Mouse (Mus musculus) hindbrain, embryonic 11.5 days (tissue): Measurements from ENCODE around the gene Pcsk5. TPM values are rescaled to one million over a fixed set of nuclear protein-coding genes. Genes with fewer than 3 reads are reported as not detected.

Experiments used
- ATAC-seq: fragments of 200-750 bp; cut with Nextera tagmentation; 2 replicates; pipeline ENCODE4 v1.8.0; 2017; ENCODE audit warnings: mild to moderate bottlenecking, moderate TSS enrichment, moderate library complexity; ENCODE audit not compliant: low FRiP score
- DNase-seq: peaks from one replicate; pipeline ENCODE4 v3.0.0-alpha.2; 2015; ENCODE audit warnings: low spot score
- H3K27ac ChIP-seq: fragments of 300-500 bp; sonication (generic); 2 replicates; pipeline ENCODE4 v1.5.1; 2014; ENCODE audit warnings: mild to moderate bottlenecking, low read depth, low read length
- H3K27me3 ChIP-seq: fragments of 300-500 bp; sonication (generic); 2 replicates; pipeline ENCODE4 v1.6.1; 2014; ENCODE audit warnings: mild to moderate bottlenecking, low read length, moderate library complexity, mixed read lengths; ENCODE audit not compliant: control insufficient read depth, insufficient read depth
- H3K36me3 ChIP-seq: fragments of 300-500 bp; sonication (generic); 2 replicates; pipeline ENCODE4 v1.6.1; 2014; ENCODE audit warnings: mild to moderate bottlenecking, low read length, moderate library complexity, mixed read lengths; ENCODE audit not compliant: control insufficient read depth, insufficient read depth
- H3K4me1 ChIP-seq: fragments of 300-500 bp; sonication (generic); replicated peaks from 2 replicates; pipeline ENCODE4 v1.6.1; 2014; ENCODE audit warnings: low read length, mixed read lengths; ENCODE audit not compliant: control insufficient read depth, insufficient read depth
- H3K4me2 ChIP-seq: fragments of 300-500 bp; sonication (generic); replicated peaks from 2 replicates; pipeline ENCODE4 v1.6.1; 2014; ENCODE audit warnings: mild to moderate bottlenecking, low read depth, low read length
- H3K4me3 ChIP-seq: fragments of 300-500 bp; sonication (generic); 2 replicates; pipeline ENCODE4 v1.5.1; 2014; ENCODE audit warnings: low read depth, low read length
- H3K9ac ChIP-seq: fragments of 300-500 bp; sonication (generic); 2 replicates; pipeline ENCODE4 v1.6.1; 2014; ENCODE audit warnings: low read depth, low read length
- H3K9me3 ChIP-seq: fragments of 300-500 bp; sonication (generic); 2 replicates; pipeline ENCODE4 v1.6.1; 2016; ENCODE audit warnings: low read length; ENCODE audit not compliant: control insufficient read depth
- WGBS: fragments of 180-500 bp; shearing (Covaris S2); extraction: QIAGEN DNeasy Blood & Tissue Kit; methylation state at CpG from one replicate; pipeline ENCODE4 v1.1.7; 2014; 5-methylcytosine and 5-hydroxymethylcytosine counted together
- polyA plus RNA-seq: library from polyadenylated mRNA; unstranded; fragments of >200 nt; fragmentation: Nextera tagmentation; extraction: Ambion mirVana; gene quantifications from 2 replicates; pipeline ENCODE4 v1.2.1, GENCODE M21; 2014

Gene Pcsk5
- polyA plus RNA-seq, 1 experiment from 2014 or later, result 5.3 TPM

DNA sequence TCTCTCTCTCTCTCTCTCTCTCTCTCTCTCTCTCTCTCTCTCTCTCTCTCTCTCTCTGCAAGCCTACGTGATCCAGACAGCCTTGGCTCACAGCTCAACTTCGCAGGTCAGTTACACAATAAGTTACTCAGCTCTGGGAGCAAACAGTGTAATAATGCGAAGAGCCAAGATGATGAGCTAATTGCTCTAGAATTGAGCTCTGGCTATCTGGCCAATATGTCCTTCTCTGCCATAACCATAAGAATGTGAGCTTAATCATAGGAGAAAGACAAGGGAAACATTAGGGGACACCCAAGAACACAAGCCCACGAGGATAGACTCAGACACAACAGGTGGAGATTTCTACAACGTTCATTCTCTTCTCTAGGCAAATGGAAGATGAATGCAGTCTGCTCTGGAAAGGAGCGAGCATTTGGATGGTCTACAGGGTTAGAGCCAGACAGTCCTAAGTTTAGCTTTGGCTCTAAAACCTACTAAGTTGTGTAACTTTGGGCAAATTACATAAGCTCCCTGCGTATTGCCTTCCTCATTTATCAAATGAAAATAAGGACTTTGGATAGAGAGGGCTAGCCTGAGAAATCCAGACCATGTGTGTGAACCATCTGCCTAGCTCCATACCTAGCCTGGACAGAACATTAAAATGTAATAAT is 338.7 kb downstream of the Pcsk5 start:
- DNase-seq (no peak), ATAC-seq (no peak)
- H3K4me3 ChIP-seq, result no peak overlapping the region

DNA sequence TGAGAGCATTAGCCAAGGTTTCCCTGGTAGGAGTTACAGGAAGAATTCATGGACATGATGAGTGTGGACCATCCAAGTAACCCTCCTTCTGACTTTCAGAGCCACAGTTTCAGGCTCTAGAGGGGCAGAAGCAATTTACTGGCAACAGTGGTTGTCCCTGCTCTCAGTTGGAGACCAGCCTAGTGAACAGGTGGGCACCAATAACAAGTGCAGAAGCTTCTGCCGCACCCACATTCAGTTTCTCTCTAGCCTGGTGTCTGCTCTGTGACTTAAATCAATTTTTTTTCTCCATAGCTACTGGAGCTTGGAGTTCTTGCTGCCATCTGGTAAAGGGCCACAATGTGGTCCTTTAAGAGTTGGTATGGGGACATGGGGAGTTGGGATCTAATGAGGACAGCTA is 341.3 kb downstream of the Pcsk5 start:
- no peak overlapping the region for H3K9ac ChIP-seq
- H3K36me3 ChIP-seq, result no peaks in the 10 kb centered on the region
- WGBS, result 87% methylated on average over 1 of the region's 1 CpGs
- no peaks in the 10 kb centered on the region for H3K4me1 ChIP-seq
- DNase-seq, result no peak
- H3K27me3 ChIP-seq, result no peaks in the 10 kb centered on the region
- no peaks in the 10 kb centered on the region for H3K9me3 ChIP-seq
- no peak overlapping the region for H3K4me3 ChIP-seq
- H3K27ac ChIP-seq, result no peak overlapping the region
- H3K4me2 ChIP-seq, result no peak overlapping the region
- no peak for ATAC-seq

More for the DNA sequence above, 338.7 kb downstream of the Pcsk5 start:
- Histone ChIP-seq H3K4me1 (no peaks in the 10 kb centered on the region), H3K4me2 (no peak overlapping the region), H3K27ac (no peak overlapping the region), H3K9ac (no peak overlapping the region), H3K27me3 (no peaks in the 10 kb centered on the region), H3K36me3 (no peaks in the 10 kb centered on the region), H3K9me3 (no peaks in the 10 kb centered on the region)
- WGBS, result 93% methylated on average over 7 of the region's 7 CpGs

DNA sequence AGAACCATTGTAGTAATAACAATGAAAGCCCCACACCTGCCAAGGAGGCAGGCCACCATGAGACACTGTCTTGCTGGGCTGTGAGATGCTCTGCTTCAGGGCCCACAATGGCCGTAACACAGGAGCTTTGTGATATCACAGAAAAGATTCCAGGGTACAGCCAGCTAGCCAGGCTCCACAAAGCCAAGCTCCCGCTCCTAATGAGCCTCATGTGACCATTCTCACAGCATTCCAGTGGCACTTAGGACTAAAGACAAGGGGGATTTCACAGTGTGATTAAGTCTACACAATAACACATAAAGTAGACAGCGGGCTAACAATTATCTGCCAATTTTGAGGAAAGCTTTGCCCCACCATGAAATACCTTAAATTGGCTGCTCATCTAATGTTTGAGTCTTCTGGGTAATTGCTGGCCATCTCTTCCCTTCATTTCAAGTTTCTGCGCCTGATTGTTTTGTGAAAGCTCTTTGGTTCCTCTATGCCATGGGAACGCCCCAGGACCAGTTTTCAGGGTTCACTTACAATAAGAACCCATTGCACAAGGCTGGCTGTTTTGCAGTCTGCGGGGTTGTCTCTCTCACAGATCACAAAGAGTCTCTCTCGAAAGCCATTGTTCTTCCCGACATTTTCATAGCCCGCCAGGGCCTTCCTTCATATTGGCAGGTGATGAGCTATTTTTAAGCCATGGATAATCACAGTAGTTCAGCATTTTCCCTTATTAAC is 345.4 kb downstream of the Pcsk5 start:
- H3K27me3 ChIP-seq, result no peaks in the 10 kb centered on the region
- WGBS, result 71% methylated on average over 9 of the region's 9 CpGs
- H3K9me3 ChIP-seq, result no peaks in the 10 kb centered on the region
- no peak for DNase-seq
- H3K4me2 ChIP-seq, result no peak overlapping the region
- no peak overlapping the region for H3K9ac ChIP-seq
- no peak overlapping the region for H3K27ac ChIP-seq
- no peak overlapping the region for H3K4me3 ChIP-seq
- ATAC-seq, result peak; percentile 63
- no peaks in the 10 kb centered on the region for H3K36me3 ChIP-seq
- H3K4me1 ChIP-seq, result no peaks in the 10 kb centered on the region

DNA sequence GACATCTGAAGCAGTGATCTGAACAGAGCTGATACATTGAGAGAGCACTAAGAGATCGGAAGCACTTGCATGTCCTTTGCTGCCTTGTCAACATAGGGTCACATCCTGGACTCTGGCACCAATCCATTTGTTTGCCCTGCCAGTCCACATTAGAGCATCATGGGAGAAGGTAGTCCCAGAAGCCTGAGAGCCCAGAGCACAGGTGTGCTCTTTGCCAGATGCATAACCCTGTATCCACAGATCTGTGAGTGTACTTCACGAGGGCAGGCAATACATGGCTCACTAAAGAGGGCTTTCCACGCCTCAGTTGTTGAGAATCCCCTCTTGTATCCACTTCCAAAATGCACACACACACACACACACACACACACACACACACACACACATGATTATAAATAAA is 346.1 kb downstream of the Pcsk5 start:
- no peak overlapping the region for H3K4me3 ChIP-seq
- H3K27me3 ChIP-seq, result no peaks in the 10 kb centered on the region
- no peaks in the 10 kb centered on the region for H3K9me3 ChIP-seq
- H3K36me3 ChIP-seq, result no peaks in the 10 kb centered on the region
- WGBS, result 93% methylated on average over 3 of the region's 3 CpGs
- DNase-seq (no peak), ATAC-seq (no peak)
- no peak overlapping the region for H3K27ac ChIP-seq
- H3K4me1 ChIP-seq, result no peaks in the 10 kb centered on the region
- H3K4me2 ChIP-seq, result no peak overlapping the region
- H3K9ac ChIP-seq, result no peak overlapping the region

DNA sequence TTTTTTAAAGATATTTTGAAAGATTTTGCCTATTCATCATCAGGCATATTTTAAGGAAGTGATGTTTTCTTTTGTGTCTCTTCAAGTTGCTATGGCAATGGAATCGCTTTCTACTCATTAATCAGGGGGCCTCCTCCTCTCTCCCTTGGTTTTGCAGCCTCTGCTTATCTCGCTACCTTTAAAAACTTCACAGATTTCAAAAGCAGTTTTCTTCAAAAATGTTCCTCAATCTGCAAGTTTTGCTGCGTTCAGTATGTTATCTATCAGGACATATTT is 347.6 kb downstream of the Pcsk5 start:
- Histone ChIP-seq H3K9ac (no peak overlapping the region), H3K4me2 (no peak overlapping the region), H3K27ac (no peak overlapping the region), H3K4me1 (no peaks in the 10 kb centered on the region), H3K27me3 (no peaks in the 10 kb centered on the region), H3K36me3 (no peaks in the 10 kb centered on the region), H3K4me3 (no peak overlapping the region), H3K9me3 (no peaks in the 10 kb centered on the region)
- DNase-seq, result no peak
- 72% methylated on average over 3 of the region's 3 CpGs for WGBS
- ATAC-seq, result no peak

DNA sequence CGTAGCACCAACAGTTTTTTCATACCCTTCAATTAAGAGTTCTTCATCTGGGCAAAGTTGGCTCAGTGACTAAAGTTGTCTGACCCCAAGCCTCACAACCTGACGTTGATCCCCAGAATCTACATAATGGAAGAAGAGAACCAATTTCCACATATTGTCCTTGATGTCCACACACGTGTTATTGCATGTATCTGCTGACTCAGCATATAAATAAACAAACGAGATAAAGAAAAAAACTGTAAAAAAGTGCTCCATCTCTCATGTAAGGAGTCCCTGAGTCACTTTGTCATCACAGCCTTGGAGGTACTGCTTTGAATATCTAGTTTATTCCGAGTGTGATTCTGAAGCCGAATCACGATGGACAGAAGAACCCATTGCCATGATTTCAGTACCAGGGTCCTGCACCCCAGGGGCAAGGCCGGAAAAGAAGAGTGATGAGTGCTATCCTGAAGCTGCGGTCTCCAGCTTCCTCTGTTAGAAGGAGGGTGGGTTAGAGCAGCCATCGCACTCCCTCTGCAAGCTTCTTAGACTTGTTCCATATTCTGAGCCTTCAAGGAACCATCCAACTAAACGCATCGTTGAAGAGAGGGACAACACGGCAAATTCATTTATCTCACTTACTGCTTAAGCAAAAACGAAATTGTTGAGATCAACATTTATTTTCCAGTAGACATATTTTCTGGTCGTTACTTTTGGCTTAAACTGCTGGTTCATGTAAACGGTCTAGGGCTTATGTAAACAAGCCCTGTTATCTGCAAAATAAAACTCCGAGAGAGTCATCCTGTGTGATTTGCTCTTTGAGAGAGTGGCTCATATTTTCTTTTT is 348.2 kb downstream of the Pcsk5 start:
- no peak overlapping the region for H3K4me2 ChIP-seq
- no peak overlapping the region for H3K4me3 ChIP-seq
- H3K27me3 ChIP-seq, result no peaks in the 10 kb centered on the region
- H3K36me3 ChIP-seq, result no peaks in the 10 kb centered on the region
- H3K9ac ChIP-seq, result no peak overlapping the region
- 88% methylated on average over 17 of the region's 17 CpGs for WGBS
- no peak overlapping the region for H3K27ac ChIP-seq
- H3K4me1 ChIP-seq, result no peaks in the 10 kb centered on the region
- H3K9me3 ChIP-seq, result no peaks in the 10 kb centered on the region
- DNase-seq (no peak), ATAC-seq (no peak)

DNA sequence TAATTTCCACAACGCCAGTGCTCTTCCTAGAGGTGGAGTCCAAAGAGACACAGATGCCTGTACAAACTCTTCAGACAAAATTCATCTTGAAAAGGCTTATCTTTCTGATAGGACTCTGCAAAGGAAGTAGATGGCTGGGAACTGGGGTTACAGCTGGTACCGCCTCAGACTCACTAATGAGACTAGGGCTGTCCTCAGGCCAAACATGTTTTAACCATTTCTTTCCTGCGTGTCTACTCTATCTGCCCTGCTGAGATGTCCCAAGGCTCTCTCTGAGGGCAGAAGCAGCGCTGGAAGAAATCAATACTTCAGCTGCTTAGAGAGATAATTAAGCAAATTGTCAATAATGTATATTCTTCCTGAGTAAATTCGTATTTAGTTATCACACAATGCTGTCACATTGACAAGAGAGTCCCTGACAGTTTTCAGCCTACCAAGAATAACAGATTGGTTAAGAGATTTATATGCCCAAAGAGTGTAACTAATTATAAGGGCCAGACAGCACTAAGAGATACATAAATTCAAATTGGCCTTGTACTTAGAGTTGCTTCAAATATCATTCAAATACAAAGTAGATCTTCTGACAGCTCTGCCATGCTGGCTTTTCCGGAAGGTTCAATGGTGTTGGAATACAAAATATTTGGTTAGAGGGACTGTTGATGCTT is 355.2 kb downstream of the Pcsk5 start:
- Histone ChIP-seq H3K4me1 (no peaks in the 10 kb centered on the region), H3K36me3 (no peaks in the 10 kb centered on the region), H3K27me3 (no peaks in the 10 kb centered on the region), H3K4me2 (no peak overlapping the region), H3K9me3 (no peaks in the 10 kb centered on the region), H3K4me3 (no peak overlapping the region), H3K9ac (no peak overlapping the region), H3K27ac (no peak overlapping the region)
- peak; percentile 64; the same call in 1 of the 2 replicates for ATAC-seq
- 68% methylated on average over 6 of the region's 6 CpGs for WGBS
- no peak for DNase-seq

DNA sequence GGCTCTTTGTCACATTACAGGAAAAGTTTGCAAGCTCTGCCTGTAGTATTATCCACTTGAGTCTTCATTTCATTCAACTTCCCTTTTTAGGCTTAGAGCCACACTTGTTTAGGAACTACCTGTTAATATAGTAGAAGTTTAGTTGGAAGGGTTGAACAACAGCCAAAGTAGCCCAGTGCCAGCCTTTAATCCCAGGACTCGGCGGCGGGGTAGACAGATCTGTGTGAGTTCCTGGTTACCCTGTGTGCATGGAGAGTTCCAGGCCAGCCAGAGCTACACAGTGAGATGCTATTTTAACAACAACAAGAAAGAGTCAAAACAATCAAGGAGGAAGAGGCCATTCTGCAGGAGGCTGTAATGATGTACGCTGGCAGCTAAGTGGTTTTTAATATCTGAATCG is 358.0 kb downstream of the Pcsk5 start:
- Histone ChIP-seq H3K9ac (no peak overlapping the region), H3K27me3 (no peaks in the 10 kb centered on the region), H3K36me3 (no peaks in the 10 kb centered on the region), H3K27ac (no peak overlapping the region), H3K4me3 (no peak overlapping the region), H3K4me1 (no peaks in the 10 kb centered on the region), H3K4me2 (no peak overlapping the region), H3K9me3 (no peaks in the 10 kb centered on the region)
- WGBS, result 94% methylated on average over 5 of the region's 5 CpGs
- DNase-seq (no peak), ATAC-seq (no peak)
